Mouse (Mus musculus): ENCODE data around the gene Cdx2.

Gene Cdx2

GRCm38 (mm10) chr5:147292506-147293120 lies 14.5 kb downstream of the Cdx2 start:
- DNase-seq (ENCODE audit: low spot score in 2 of 2), result no peak

- no peak for DNase-seq (ENCODE audit: low spot score in 2 of 2)
Measured at GRCm38 (mm10) chr5:147291764-147292505, 15.1 kb downstream of the Cdx2 start.

- DNase-seq (ENCODE audit: low spot score in 2 of 2), result no peak
Measured at GRCm38 (mm10) chr5:147284365-147284764, 22.7 kb downstream of the Cdx2 start.

GRCm38 (mm10) chr5:147277547-147277925 lies 29.5 kb downstream of the Cdx2 start:
- DNase-seq (ENCODE audit: low spot score in 2 of 2), result no peak

- DNase-seq (ENCODE audit: low spot score in 2 of 2), result no peak
Measured at GRCm38 (mm10) chr5:147276701-147277546, 30.1 kb downstream of the Cdx2 start.

- no peak for DNase-seq (ENCODE audit: low spot score in 2 of 2)
Measured at GRCm38 (mm10) chr5:147275761-147276160, 31.3 kb downstream of the Cdx2 start.

GRCm38 (mm10) chr5:147274174-147275141 lies 32.6 kb downstream of the Cdx2 start:
- DNase-seq (ENCODE audit: low spot score in 2 of 2), result no peak

GRCm38 (mm10) chr5:147272808-147273345 lies 34.2 kb downstream of the Cdx2 start:
- no peak for DNase-seq (ENCODE audit: low spot score in 2 of 2)

- DNase-seq (ENCODE audit: low spot score in 2 of 2), result no peak
Measured at GRCm38 (mm10) chr5:147272046-147272807, 34.8 kb downstream of the Cdx2 start.

GRCm38 (mm10) chr5:147270673-147271655 lies 36.1 kb downstream of the Cdx2 start:
- no peak for DNase-seq (ENCODE audit: low spot score in 2 of 2)

GRCm38 (mm10) chr5:147269926-147270672 lies 37.0 kb downstream of the Cdx2 start, which contains the start of gene Pdx1:
Pdx1 (plus strand) TSS chr5:147269959.
- DNase-seq (ENCODE audit: low spot score in 2 of 2), result no peak

- DNase-seq (ENCODE audit: low spot score in 2 of 2), result no peak
Measured at GRCm38 (mm10) chr5:147269371-147269770, 37.7 kb downstream of the Cdx2 start.

GRCm38 (mm10) chr5:147268728-147269127 lies 38.3 kb downstream of the Cdx2 start:
- DNase-seq (ENCODE audit: low spot score in 2 of 2), result no peak

- no peak for DNase-seq (ENCODE audit: low spot score in 2 of 2)
Measured at GRCm38 (mm10) chr5:147267434-147267833, 39.6 kb downstream of the Cdx2 start.

- DNase-seq (ENCODE audit: low spot score in 2 of 2), result no peak
Measured at GRCm38 (mm10) chr5:147263945-147264344, 43.1 kb downstream of the Cdx2 start.

GRCm38 (mm10) chr5:147261899-147262541 lies 45.0 kb downstream of the Cdx2 start:
- DNase-seq (ENCODE audit: low spot score in 2 of 2), result no peak

GRCm38 (mm10) chr5:147260778-147261177 lies 46.3 kb downstream of the Cdx2 start:
- no peak for DNase-seq (ENCODE audit: low spot score in 2 of 2)

- DNase-seq (ENCODE audit: low spot score in 2 of 2), result no peak
Measured at GRCm38 (mm10) chr5:147260189-147260588, 46.9 kb downstream of the Cdx2 start.

Data from frontal cortex, postnatal 36 days (tissue).